Mouse (Mus musculus): ENCODE measurements at regions not wholly inside any gene's neighbourhood (a gene's known extent, or its start where the extent isn't known, plus 50 kb on each side); places are given as distances from the start of the nearest gene placed in this dataset.

DNA sequence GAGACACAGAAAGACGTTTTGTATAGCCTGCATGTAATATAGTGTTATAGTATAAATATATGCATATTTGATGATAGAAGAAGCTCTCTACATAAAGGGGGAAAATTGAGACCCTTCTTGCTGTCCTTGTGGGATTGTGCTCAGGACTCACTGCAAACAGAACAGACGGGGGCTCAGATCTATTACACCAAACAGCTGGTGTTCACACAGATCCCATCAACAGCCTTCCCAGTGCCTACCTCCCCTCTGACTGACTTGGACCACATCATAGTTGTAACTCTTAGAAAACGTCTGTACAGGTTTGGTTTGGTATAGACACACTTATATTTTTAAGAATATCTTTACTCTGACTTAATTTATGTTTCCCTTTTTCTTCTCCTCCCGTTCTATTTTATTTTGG lies 83.1 kb upstream of the Foxq1 start:
- Histone ChIP-seq H3K27ac (replicated peaks) (no peak overlapping the region), H3K36me3 (no peaks in the 10 kb centered on the region), H3K9ac (no peak overlapping the region), H3K4me2 (no peak overlapping the region), H3K27me3 (replicated peaks) (no peaks in the 10 kb centered on the region), H3K9me3 (no peaks in the 10 kb centered on the region), H3K4me3 (no peak overlapping the region), H3K4me1 (0 out of 2 replicates have a peak, but pooled peaks cover 3% of the 10 kb centered on the region)
- 65% methylated on average over 4 of the region's 4 CpGs for WGBS
- ATAC-seq (ENCODE audit: extremely low read depth, insufficient number of reproducible peaks, low FRiP score, low TSS enrichment) = no peak

DNA sequence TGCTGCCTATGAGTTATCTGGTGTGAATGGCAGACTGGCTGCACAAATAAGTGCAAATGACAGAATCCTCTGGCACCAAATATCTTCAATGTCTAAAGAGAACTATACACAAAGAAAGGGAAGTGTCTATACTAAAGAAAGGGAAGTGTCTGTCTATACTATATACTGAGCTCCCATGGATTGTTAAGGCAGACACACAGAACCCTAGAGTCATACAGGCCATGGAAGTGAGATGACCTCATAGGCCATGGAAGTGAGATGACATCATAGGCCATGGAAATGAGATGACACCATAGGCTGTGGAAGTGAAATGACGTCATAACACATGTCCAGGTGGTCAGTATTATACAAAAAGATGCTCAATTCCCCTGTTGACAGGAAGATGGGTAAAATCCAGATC lies 82.7 kb upstream of the Foxq1 start:
- no peak overlapping the region for H3K27ac ChIP-seq (replicated peaks)
- H3K9me3 ChIP-seq = no peaks in the 10 kb centered on the region
- no peak for ATAC-seq (ENCODE audit: extremely low read depth, insufficient number of reproducible peaks, low FRiP score, low TSS enrichment)
- no peaks in the 10 kb centered on the region for H3K27me3 ChIP-seq (replicated peaks)
- H3K9ac ChIP-seq = no peak overlapping the region
- 0 out of 2 replicates have a peak, but pooled peaks cover 3% of the 10 kb centered on the region for H3K4me1 ChIP-seq
- H3K4me2 ChIP-seq = no peak overlapping the region
- no peak overlapping the region for H3K4me3 ChIP-seq
- WGBS = 67% methylated on average over 1 of the region's 1 CpGs
- H3K36me3 ChIP-seq = no peaks in the 10 kb centered on the region

DNA sequence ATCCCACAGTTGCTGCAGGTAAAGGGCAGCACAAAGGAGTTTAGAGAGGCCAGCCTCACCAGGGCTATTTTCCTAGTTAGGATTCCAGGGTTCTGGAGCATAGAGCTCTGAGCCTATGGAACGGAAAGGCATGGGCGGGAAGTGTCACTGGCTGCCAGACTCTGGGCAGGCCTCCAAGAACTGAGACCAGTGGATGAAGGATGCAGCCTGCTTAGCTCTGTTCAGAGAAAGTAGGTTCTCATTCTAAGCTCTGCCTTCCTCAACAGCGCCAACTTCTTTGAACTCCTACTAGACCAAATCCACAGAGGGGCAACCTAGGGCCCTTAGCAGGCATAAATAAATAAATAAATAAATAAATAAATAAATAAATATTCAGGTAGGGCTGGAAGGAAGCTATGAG lies 80.1 kb upstream of the Foxq1 start:
- Histone ChIP-seq H3K27me3 (replicated peaks) (no peaks in the 10 kb centered on the region), H3K27ac (replicated peaks) (no peak overlapping the region), H3K9me3 (no peaks in the 10 kb centered on the region), H3K4me1 (0 out of 2 replicates have a peak, but pooled peaks cover 3% of the 10 kb centered on the region), H3K36me3 (no peaks in the 10 kb centered on the region), H3K4me3 (no peak overlapping the region), H3K4me2 (no peak overlapping the region), H3K9ac (no peak overlapping the region)
- no peak for ATAC-seq (ENCODE audit: extremely low read depth, insufficient number of reproducible peaks, low FRiP score, low TSS enrichment)
- 60% methylated on average over 3 of the region's 3 CpGs for WGBS

DNA sequence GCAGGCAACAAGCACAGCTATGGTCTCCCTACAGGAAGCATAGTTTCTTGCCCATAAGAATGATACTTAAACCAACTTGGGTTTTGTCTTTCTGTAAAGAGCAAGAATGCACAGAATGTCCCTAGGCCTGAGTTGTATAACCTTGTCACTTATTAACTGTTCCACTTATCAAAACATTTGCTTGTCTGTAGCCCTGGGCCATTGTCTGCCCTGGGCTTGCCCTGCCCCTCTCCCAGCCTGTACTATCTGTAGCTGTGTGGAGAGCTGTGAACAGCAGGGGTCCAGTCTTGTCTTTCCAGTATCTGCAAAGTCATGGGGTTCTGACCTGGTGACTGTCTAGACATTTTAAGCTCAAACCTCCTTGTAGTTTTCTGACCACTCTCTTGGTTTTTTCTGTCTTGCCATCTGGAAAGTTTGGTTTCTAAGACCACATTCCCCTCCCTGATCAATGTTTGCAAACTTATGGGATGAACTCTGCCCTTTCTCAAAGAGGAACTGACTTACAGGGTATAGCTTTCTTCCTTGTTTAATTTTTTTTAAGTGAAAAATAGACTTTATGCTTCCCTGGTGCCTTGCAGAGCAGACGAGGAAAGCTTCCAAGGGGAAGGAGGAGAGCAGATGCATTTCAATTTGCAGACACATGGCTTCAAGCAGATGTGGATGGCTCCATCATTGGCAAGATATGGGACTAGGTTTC lies 78.6 kb upstream of the Foxq1 start:
- ATAC-seq (ENCODE audit: extremely low read depth, insufficient number of reproducible peaks, low FRiP score, low TSS enrichment) = no peak
- H3K9ac ChIP-seq = no peak overlapping the region
- no peak overlapping the region for H3K27ac ChIP-seq (replicated peaks)
- no peaks in the 10 kb centered on the region for H3K27me3 ChIP-seq (replicated peaks)
- H3K4me2 ChIP-seq = no peak overlapping the region
- 52% methylated on average over 1 of the region's 1 CpGs for WGBS
- H3K36me3 ChIP-seq = no peaks in the 10 kb centered on the region
- H3K4me3 ChIP-seq = no peak overlapping the region
- H3K4me1 ChIP-seq = 0 out of 2 replicates have a peak, but pooled peaks cover 3% of the 10 kb centered on the region
- H3K9me3 ChIP-seq = no peaks in the 10 kb centered on the region

DNA sequence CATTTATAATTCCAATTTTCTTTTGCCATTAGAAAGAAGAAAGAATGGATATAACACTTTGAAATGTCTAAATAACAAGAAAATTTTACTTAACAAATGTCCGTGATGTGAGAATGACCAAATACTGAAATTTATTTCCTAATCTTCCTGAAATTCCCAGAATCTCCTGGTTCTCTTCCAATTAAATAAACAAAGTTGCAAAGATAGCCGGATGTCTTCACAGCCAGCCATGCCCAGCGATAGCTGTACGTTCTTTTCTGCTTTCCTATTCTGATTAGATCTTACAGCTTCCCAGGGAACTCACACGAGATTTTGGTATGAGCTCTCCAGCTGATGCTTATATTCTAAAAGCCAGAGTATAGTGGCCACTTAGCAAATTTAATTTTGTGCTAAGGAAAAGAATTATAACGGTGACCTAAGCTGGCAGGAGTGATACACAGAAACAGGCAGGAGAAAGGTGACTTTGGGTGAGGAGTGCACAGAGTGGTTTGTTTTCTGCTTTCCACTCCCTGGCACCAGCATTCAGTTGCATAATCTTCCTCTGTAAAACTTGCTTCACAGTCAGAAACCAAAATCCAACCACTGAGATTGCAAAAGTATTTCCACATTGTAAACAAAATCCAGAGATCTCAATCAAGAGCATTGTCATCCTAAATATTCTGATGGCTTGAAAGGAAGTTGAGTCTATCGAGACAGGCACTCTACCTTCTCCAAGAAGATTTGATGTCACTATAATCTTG lies 74.7 kb upstream of the Foxq1 start:
- Histone ChIP-seq H3K4me3 (no peak overlapping the region), H3K27ac (replicated peaks) (no peak overlapping the region), H3K4me1 (0 out of 2 replicates have a peak, but pooled peaks cover under 1% of the 10 kb centered on the region), H3K36me3 (no peaks in the 10 kb centered on the region), H3K9ac (no peak overlapping the region), H3K4me2 (no peak overlapping the region), H3K27me3 (replicated peaks) (no peaks in the 10 kb centered on the region), H3K9me3 (no peaks in the 10 kb centered on the region)
- 55% methylated on average over 7 of the region's 7 CpGs for WGBS
- ATAC-seq (ENCODE audit: extremely low read depth, insufficient number of reproducible peaks, low FRiP score, low TSS enrichment) = no peak

DNA sequence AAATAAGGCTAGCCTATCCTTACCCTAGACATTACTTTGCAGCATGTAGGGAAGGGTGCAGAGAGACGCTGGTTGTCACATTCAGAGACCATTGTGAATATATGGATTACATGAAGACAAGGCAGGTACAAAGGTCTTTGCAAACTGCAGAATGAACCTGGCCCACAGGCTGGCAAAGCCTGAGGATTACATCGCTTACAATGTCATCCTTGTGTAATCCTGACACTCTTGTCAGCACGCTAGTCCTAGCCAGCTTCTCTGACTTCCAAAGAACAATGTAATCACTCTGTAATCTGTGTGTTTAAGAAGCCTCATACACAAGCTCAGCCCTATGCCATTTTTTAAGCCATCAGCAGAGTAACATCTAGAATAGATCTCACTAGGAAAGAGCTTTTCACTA lies 69.6 kb upstream of the Foxq1 start:
- ATAC-seq (ENCODE audit: extremely low read depth, insufficient number of reproducible peaks, low FRiP score, low TSS enrichment) = no peak
- 84% methylated on average over 3 of the region's 3 CpGs for WGBS
- no peak overlapping the region for H3K4me3 ChIP-seq
- H3K27ac ChIP-seq (replicated peaks) = no peak overlapping the region
- no peak overlapping the region for H3K4me2 ChIP-seq
- no peaks in the 10 kb centered on the region for H3K9me3 ChIP-seq
- H3K36me3 ChIP-seq = no peaks in the 10 kb centered on the region
- no peaks in the 10 kb centered on the region for H3K27me3 ChIP-seq (replicated peaks)
- H3K9ac ChIP-seq = no peak overlapping the region
- H3K4me1 ChIP-seq = no peaks in the 10 kb centered on the region

DNA sequence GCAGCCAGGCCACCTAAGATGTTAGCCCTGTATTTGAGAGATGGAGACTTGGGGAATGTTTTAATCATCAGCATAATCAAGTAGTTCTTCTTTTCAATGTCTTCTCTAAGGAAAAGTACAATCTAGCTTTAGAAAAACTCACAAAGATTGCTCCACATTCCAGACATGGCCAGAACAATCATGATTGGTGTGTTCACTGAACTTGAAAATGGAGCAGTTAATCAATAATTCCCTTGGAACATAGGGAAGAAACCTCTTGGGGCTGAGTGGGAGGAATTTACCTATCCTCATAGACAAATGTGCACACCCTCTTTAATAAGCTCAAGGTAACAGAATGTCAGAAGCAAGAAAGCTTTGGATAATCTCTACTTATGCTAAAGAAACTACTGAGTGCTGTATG lies 67.7 kb upstream of the Foxq1 start:
- Histone ChIP-seq H3K4me3 (no peak overlapping the region), H3K4me2 (no peak overlapping the region), H3K9ac (no peak overlapping the region), H3K36me3 (no peaks in the 10 kb centered on the region), H3K9me3 (no peaks in the 10 kb centered on the region), H3K4me1 (no peaks in the 10 kb centered on the region), H3K27ac (replicated peaks) (no peak overlapping the region), H3K27me3 (replicated peaks) (no peaks in the 10 kb centered on the region)
- no peak for ATAC-seq (ENCODE audit: extremely low read depth, insufficient number of reproducible peaks, low FRiP score, low TSS enrichment)

DNA sequence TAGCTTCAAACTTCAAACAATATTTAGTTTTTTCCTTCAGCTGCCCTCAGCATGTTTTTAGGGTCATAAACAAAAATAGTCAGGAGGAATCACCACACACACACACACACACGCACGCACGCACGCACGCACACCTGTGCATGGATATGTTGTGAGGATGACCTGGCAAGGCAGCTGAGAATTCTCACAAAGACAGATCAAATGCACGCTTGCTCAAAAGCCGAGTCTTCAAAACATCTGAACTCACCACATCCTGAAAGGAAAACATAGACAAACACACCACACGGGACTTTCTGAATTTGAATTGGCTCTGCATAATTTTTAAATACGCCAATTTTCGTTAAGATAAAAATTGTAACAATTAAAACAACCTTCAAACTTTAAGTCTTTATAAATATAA lies 52.7 kb upstream of the Foxq1 start:
- no peaks in the 10 kb centered on the region for H3K9me3 ChIP-seq
- no peak overlapping the region for H3K4me3 ChIP-seq
- 83% methylated on average over 10 of the region's 10 CpGs for WGBS
- H3K27me3 ChIP-seq (replicated peaks) = no peaks in the 10 kb centered on the region
- no peak overlapping the region for H3K27ac ChIP-seq (replicated peaks)
- no peak overlapping the region for H3K9ac ChIP-seq
- no peaks in the 10 kb centered on the region for H3K4me1 ChIP-seq
- no peak for ATAC-seq (ENCODE audit: extremely low read depth, insufficient number of reproducible peaks, low FRiP score, low TSS enrichment)
- no peak overlapping the region for H3K4me2 ChIP-seq
- H3K36me3 ChIP-seq = no peaks in the 10 kb centered on the region

DNA sequence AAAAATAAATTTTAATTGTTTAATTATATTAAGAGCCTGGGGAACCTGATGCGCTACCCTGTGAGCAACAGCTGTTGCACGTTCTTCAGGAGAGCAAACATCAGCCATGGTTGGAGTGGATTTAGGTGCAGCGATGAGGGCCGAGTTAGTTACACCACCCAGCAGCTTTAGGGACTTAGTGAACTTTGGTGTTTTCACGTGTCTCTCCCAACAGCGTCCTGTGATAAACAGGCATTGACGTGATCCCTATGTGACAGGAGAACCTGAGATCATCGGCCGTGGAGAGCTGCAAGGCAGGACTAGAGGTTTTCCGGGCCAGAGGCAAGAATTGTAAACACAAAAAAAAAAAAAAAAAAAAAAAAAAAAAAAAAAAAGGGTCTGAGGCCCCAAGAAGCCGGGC lies 52.1 kb upstream of the Foxq1 start:
- Histone ChIP-seq H3K27me3 (replicated peaks) (no peaks in the 10 kb centered on the region), H3K27ac (replicated peaks) (no peak overlapping the region), H3K4me2 (no peak overlapping the region), H3K36me3 (no peaks in the 10 kb centered on the region), H3K4me1 (no peaks in the 10 kb centered on the region), H3K9me3 (no peaks in the 10 kb centered on the region), H3K9ac (no peak overlapping the region), H3K4me3 (no peak overlapping the region)
- whole genome bisulfite sequencing = 77% methylated on average over 11 of the region's 11 CpGs
- ATAC-seq (ENCODE audit: extremely low read depth, insufficient number of reproducible peaks, low FRiP score, low TSS enrichment) = no peak

DNA sequence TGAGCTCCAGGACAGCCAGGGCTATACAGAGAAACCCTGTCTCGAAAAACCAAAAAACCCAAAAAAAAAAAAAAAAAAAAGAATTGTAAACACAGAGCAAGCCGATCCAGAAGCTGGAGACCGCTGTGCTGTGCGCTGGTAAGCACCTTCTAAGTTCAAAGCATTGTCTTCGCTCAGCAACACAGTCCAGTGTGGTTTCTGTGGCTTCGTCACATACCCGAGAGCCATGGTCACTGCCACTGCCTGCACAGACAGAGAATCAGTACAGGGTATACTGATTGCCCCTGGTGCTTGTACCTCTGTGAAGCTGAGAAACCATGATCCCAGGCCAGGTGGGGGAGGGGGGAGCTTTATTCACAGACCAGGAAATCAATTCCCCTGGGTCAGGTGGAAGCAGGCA lies 51.6 kb upstream of the Foxq1 start:
- no peak for ATAC-seq (ENCODE audit: extremely low read depth, insufficient number of reproducible peaks, low FRiP score, low TSS enrichment)
- no peak overlapping the region for H3K4me2 ChIP-seq
- no peaks in the 10 kb centered on the region for H3K4me1 ChIP-seq
- WGBS = 87% methylated on average over 6 of the region's 7 CpGs
- no peak overlapping the region for H3K4me3 ChIP-seq
- no peaks in the 10 kb centered on the region for H3K9me3 ChIP-seq
- H3K27ac ChIP-seq (replicated peaks) = no peak overlapping the region
- no peaks in the 10 kb centered on the region for H3K27me3 ChIP-seq (replicated peaks)
- no peaks in the 10 kb centered on the region for H3K36me3 ChIP-seq
- H3K9ac ChIP-seq = no peak overlapping the region

DNA sequence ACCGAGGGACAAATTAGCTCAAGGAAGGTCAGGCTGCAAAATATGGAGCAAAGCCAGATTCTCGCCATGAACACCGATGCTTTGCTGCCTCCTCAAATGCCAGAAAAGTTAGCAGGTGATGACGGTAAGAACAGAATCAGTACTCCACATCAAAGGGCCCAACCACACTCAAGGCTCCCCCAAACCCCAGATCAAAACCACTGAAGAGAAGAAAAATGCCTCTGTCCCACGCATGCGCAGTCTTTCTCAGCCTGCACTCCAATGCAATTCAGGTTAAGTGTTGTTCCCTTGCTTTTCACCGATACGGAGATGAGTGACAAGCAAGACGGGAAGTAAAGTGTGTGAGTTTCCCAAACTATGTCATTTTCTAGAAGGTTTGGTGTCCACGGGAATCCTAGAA lies 50.5 kb upstream of the Foxq1 start:
- WGBS = 76% methylated on average over 10 of the region's 10 CpGs
- no peaks in the 10 kb centered on the region for H3K9me3 ChIP-seq
- H3K4me1 ChIP-seq = no peaks in the 10 kb centered on the region
- H3K4me3 ChIP-seq = no peak overlapping the region
- no peaks in the 10 kb centered on the region for H3K27me3 ChIP-seq (replicated peaks)
- ATAC-seq (ENCODE audit: extremely low read depth, insufficient number of reproducible peaks, low FRiP score, low TSS enrichment) = no peak
- H3K36me3 ChIP-seq = no peaks in the 10 kb centered on the region
- H3K4me2 ChIP-seq = no peak overlapping the region
- H3K27ac ChIP-seq (replicated peaks) = no peak overlapping the region
- H3K9ac ChIP-seq = no peak overlapping the region
